In the genomic region with DNA sequence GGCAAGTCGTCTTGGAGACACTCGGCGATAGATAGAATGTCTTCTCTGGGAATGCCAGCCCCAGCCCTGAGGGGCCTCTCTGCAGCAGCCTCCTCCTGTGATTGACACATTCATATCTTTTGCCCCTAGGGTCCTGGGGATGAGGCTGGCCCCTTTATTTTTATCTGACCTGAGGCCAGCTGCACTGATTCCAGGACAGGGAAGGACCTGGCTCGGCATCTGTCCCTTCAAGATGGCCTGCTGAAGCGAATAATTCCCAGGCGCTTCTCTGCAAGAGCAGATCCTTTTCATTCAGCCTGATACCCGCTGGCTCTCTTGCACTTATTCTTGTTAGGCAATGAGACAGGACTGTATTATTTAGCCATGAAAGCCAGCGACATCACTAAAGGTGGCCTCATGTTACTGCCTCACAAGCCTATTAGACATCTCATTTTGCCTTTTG, we compare ENCODE assay signal across 11 mouse cellular contexts. TPM values are rescaled to one million over a fixed set of nuclear protein-coding genes. Genes with fewer than 3 reads are reported as not detected.
DNase-seq lines count a peak whose midpoint lies in the region; ATAC-seq and TF ChIP-seq lines count a peak whose summit lies in the region.
"Had no signal": no experiment of that assay in that cellular context is flagged by ENCODE, and none has a peak within 500 bp of the region (broad histone marks: within the 10 kb centered on the region; RNA-seq: fewer than 3 reads in every experiment).

No protein-coding gene starts in this region.

- H3K4me3 ChIP-seq in forebrain, embryonic 10.5 days, result no peak overlapping the region
- no peak overlapping the region for H3K4me3 ChIP-seq in forebrain, embryonic 13.5 days
- no peak overlapping the region for H3K4me3 ChIP-seq in hindbrain, postnatal 0 days (ENCODE audit: low read length)
- no peak overlapping the region for H3K4me3 ChIP-seq in neural tube, embryonic 13.5 days
- H3K4me3 ChIP-seq: embryonic facial prominence, embryonic 13.5 days; lung, embryonic 15.5 days had no signal

- H3K4me2 ChIP-seq in forebrain, embryonic 13.5 days, result no peak overlapping the region
- H3K4me2 ChIP-seq in hindbrain, postnatal 0 days (ENCODE audit: low read depth, low read length), result no peak overlapping the region
- no peak overlapping the region for H3K4me2 ChIP-seq in neural tube, embryonic 13.5 days
- H3K4me2 ChIP-seq: embryonic facial prominence, embryonic 13.5 days; lung, embryonic 15.5 days had no signal

- peaks cover 21% of the 10 kb centered on the region for H3K4me1 ChIP-seq in forebrain, embryonic 10.5 days
- peaks cover 9% of the 10 kb centered on the region for H3K4me1 ChIP-seq in forebrain, embryonic 13.5 days
- peaks cover 7% of the 10 kb centered on the region; the same call in 1 of the 2 replicates for H3K4me1 ChIP-seq in hindbrain, postnatal 0 days (ENCODE audit: insufficient read depth, low read length)
- H3K4me1 ChIP-seq in neural tube, embryonic 13.5 days (replicated peaks), result peaks cover 14% of the 10 kb centered on the region
- H3K4me1 ChIP-seq: lung, embryonic 15.5 days had no signal

- H3K9ac ChIP-seq in forebrain, embryonic 13.5 days, result no peak overlapping the region
- no peak overlapping the region for H3K9ac ChIP-seq in hindbrain, postnatal 0 days (replicated peaks; ENCODE audit: low read length)
- H3K9ac ChIP-seq in neural tube, embryonic 13.5 days, result no peak overlapping the region
- H3K9ac ChIP-seq: embryonic facial prominence, embryonic 13.5 days; lung, embryonic 15.5 days had no signal

- H3K9me3 ChIP-seq in forebrain, embryonic 10.5 days, result no peaks in the 10 kb centered on the region
- no peaks in the 10 kb centered on the region for H3K9me3 ChIP-seq in forebrain, embryonic 13.5 days (replicated peaks)
- H3K9me3 ChIP-seq in hindbrain, postnatal 0 days (ENCODE audit: low read length), result no peaks in the 10 kb centered on the region
- H3K9me3 ChIP-seq in neural tube, embryonic 13.5 days, result no peaks in the 10 kb centered on the region
- H3K9me3 ChIP-seq: embryonic facial prominence, embryonic 13.5 days; lung, embryonic 15.5 days had no signal

- ATAC-seq in forebrain, embryonic 13.5 days, result no peak
- peak; percentile 69 for ATAC-seq in hindbrain, postnatal 0 days
- ATAC-seq in neural tube, embryonic 13.5 days (ENCODE audit: low read depth), result no peak
- ATAC-seq: activated CD4-positive, CD25-positive, alpha-beta regulatory T cell, adult 4 months had no signal

- peak overlapping the region; percentile 40; the same call in 1 of the 2 replicates for H3K27ac ChIP-seq in forebrain, embryonic 10.5 days
- H3K27ac ChIP-seq in forebrain, embryonic 13.5 days, result no peak overlapping the region
- no peak overlapping the region for H3K27ac ChIP-seq in hindbrain, postnatal 0 days
- 0 out of 2 replicates have a peak overlapping the region, but pooled peaks have one; percentile 13 for H3K27ac ChIP-seq in neural tube, embryonic 13.5 days (replicated peaks)
- H3K27ac ChIP-seq: embryonic facial prominence, embryonic 13.5 days; lung, embryonic 15.5 days had no signal

- WGBS in forebrain, embryonic 10.5 days, result 42% methylated on average over 8 of the region's 8 CpGs
- 24% methylated on average over 8 of the region's 8 CpGs for WGBS in forebrain, embryonic 13.5 days
- 18% methylated on average over 8 of the region's 8 CpGs for WGBS in hindbrain, postnatal 0 days
- 23% methylated on average over 8 of the region's 8 CpGs for WGBS in neural tube, embryonic 13.5 days

- no peaks in the 10 kb centered on the region for H3K36me3 ChIP-seq in forebrain, embryonic 10.5 days (replicated peaks)
- no peaks in the 10 kb centered on the region for H3K36me3 ChIP-seq in forebrain, embryonic 13.5 days (ENCODE audit: poor library complexity, severe bottlenecking)
- H3K36me3 ChIP-seq in hindbrain, postnatal 0 days (ENCODE audit: insufficient read depth, low read length), result no peaks in the 10 kb centered on the region
- no peaks in the 10 kb centered on the region for H3K36me3 ChIP-seq in neural tube, embryonic 13.5 days
- H3K36me3 ChIP-seq: embryonic facial prominence, embryonic 13.5 days; lung, embryonic 15.5 days had no signal

- no peaks in the 10 kb centered on the region for H3K27me3 ChIP-seq in forebrain, embryonic 10.5 days (ENCODE audit: poor library complexity, severe bottlenecking)
- H3K27me3 ChIP-seq in forebrain, embryonic 13.5 days, result no peaks in the 10 kb centered on the region
- no peaks in the 10 kb centered on the region for H3K27me3 ChIP-seq in hindbrain, postnatal 0 days (ENCODE audit: insufficient read depth, low read length)
- H3K27me3 ChIP-seq in neural tube, embryonic 13.5 days, result no peaks in the 10 kb centered on the region
- H3K27me3 ChIP-seq: embryonic facial prominence, embryonic 13.5 days; lung, embryonic 15.5 days had no signal

- no peak for DNase-seq in forebrain, embryonic 10.5 days (ENCODE audit: extremely low spot score, low spot score)
- peak; percentile 39 for DNase-seq in embryo, embryonic 10 days (ENCODE audit: low spot score)
- DNase-seq in hindbrain, postnatal 0 days (ENCODE audit: low spot score), result peak; percentile 32
- no peak for DNase-seq in spleen, postnatal 10 days (ENCODE audit: low spot score in 2 of 2)
- DNase-seq in urinary bladder, postnatal 25 days (ENCODE audit: low spot score), result no peak
- DNase-seq in kidney, postnatal 4 days, result no peak

- no peak for TF ChIP-seq CTCF in hindbrain, postnatal 0 days (IDR thresholded peaks at IDR 0.05; ENCODE audit: low read depth)

RNA-seq across cellular contexts. Expression of gene Knop1, which starts 56.0 kb away (rescaled TPM):
- polyA plus RNA-seq in forebrain, embryonic 10.5 days (2016; fragmentation: Nextera tagmentation; extraction: Ambion mirVana), result 150 and 153 TPM in 2 replicates
- 123 and 133 TPM in 2 replicates for polyA plus RNA-seq in forebrain, embryonic 13.5 days (2015; fragmentation: Nextera tagmentation; extraction: Ambion mirVana)
- 30.8 and 31.9 TPM in 2 replicates for total RNA-seq in hindbrain, postnatal 0 days (2014; rRNA removed)
- polyA plus RNA-seq in hindbrain, postnatal 0 days (2015; fragmentation: Nextera tagmentation; extraction: Ambion mirVana), result 75.6 and 78.9 TPM in 2 replicates
- 86.4 and 96.5 TPM in 2 replicates for polyA plus RNA-seq in neural tube, embryonic 13.5 days (2015; fragmentation: Nextera tagmentation; extraction: Ambion mirVana)

RNA-seq across cellular contexts. Expression of gene Iqck, which starts 56.5 kb away (rescaled TPM):
- polyA plus RNA-seq in forebrain, embryonic 10.5 days (2016; fragmentation: Nextera tagmentation; extraction: Ambion mirVana), result 3.4 and 3.5 TPM in 2 replicates
- 3.1 and 3.2 TPM in 2 replicates for polyA plus RNA-seq in forebrain, embryonic 13.5 days (2015; fragmentation: Nextera tagmentation; extraction: Ambion mirVana)
- total RNA-seq in hindbrain, postnatal 0 days (2014; rRNA removed), result 4.6 and 4.8 TPM in 2 replicates
- polyA plus RNA-seq in hindbrain, postnatal 0 days (2015; fragmentation: Nextera tagmentation; extraction: Ambion mirVana), result 4.4 and 4.9 TPM in 2 replicates
- polyA plus RNA-seq in neural tube, embryonic 13.5 days (2015; fragmentation: Nextera tagmentation; extraction: Ambion mirVana), result 2.4 and 3.8 TPM in 2 replicates

Comparison
In these comparisons a context has a peak if more than half of its experiments do, and no peak if none do; other contexts are left out.
1. H3K27ac ChIP-seq: peak in forebrain, embryonic 10.5 days (single experiment) and neural tube, embryonic 13.5 days (single experiment); none in forebrain, embryonic 13.5 days (single experiment) and hindbrain, postnatal 0 days (single experiment).
2. DNase-seq: peak in embryo, embryonic 10 days (single experiment) and hindbrain, postnatal 0 days (single experiment); none in forebrain, embryonic 10.5 days (single experiment), spleen, postnatal 10 days (0 of 2), urinary bladder, postnatal 25 days (single experiment) and kidney, postnatal 4 days (0 of 2).